Mouse (Mus musculus): ENCODE results near the gene Ncbp3.

DNA sequence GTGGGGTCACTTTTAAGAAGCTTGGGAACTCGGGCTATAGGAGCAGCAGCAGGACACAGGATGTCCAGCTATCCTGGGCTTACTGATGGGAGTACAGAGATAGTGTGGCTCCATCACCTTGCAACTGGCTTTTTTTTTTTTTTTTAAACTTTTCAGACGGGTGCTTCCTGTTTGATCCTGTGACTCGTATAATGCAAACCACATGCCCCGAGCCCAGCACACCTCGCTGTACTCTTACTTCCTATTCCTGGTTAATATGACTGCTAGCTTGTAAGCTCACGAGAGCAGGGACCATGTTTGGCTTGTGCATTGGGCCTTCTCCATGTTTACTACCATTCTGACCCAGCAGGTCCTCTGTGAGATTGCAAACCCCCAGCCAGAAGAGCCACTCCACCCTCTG is 36.7 kb downstream of the Ncbp3 start:
- TF ChIP-seq CTCF (IDR thresholded peaks at IDR 0.05; ENCODE audit: low read depth), result no peak
- TF ChIP-seq EP300 (IDR thresholded peaks at IDR 0.05; ENCODE audit: low read depth), result no peak

Data from heart, postnatal 0 days (tissue).